Mouse (Mus musculus) liver, embryonic 16.5 days (tissue): ENCODE results near the gene Tnfsf9. TPM values are rescaled to one million over a fixed set of nuclear protein-coding genes. Genes with fewer than 3 reads are reported as not detected.

Experiments used
- ATAC-seq: fragments of 200-750 bp; cut with Nextera tagmentation; 2 replicates; pipeline ENCODE4 v1.8.0; 2017; ENCODE audit warnings: low read depth, mild to moderate bottlenecking, moderate number of reproducible peaks, moderate library complexity
- H3K27ac ChIP-seq: fragments of 300-500 bp; sonication (generic); 2 replicates; pipeline ENCODE4 v1.5.1; 2014; ENCODE audit warnings: mild to moderate bottlenecking, low read length
- H3K27me3 ChIP-seq: fragments of 300-500 bp; sonication (generic); 2 replicates; pipeline ENCODE4 v1.6.1; 2014; ENCODE audit warnings: low read depth, low read length, mixed read lengths; ENCODE audit not compliant: control insufficient read depth, insufficient read depth
- H3K36me3 ChIP-seq: fragments of 300-500 bp; sonication (generic); 2 replicates; pipeline ENCODE4 v1.6.1; 2014; ENCODE audit warnings: mild to moderate bottlenecking; ENCODE audit not compliant: control insufficient read depth, insufficient read depth
- H3K4me1 ChIP-seq: fragments of 300-500 bp; sonication (generic); 2 replicates; pipeline ENCODE4 v1.6.1; 2014; ENCODE audit warnings: low read depth, low read length, mixed read lengths; ENCODE audit not compliant: control insufficient read depth
- H3K4me2 ChIP-seq: fragments of 300-500 bp; sonication (generic); 2 replicates; pipeline ENCODE4 v1.6.1; 2014; ENCODE audit warnings: low read depth, low read length, mixed read lengths
- H3K4me3 ChIP-seq: fragments of 300-500 bp; sonication (generic); 2 replicates; pipeline ENCODE4 v1.5.1; 2014; ENCODE audit warnings: low read depth, mild to moderate bottlenecking, low read length
- H3K9ac ChIP-seq: fragments of 300-500 bp; sonication (generic); 2 replicates; pipeline ENCODE4 v1.6.1; 2014; ENCODE audit warnings: low read depth, low read length
- H3K9me3 ChIP-seq: fragments of 300-500 bp; sonication (generic); replicated peaks from 2 replicates; pipeline ENCODE4 v1.6.1; 2016; ENCODE audit warnings: low read length; ENCODE audit not compliant: control insufficient read depth
- WGBS: fragments of 180-500 bp; shearing (Covaris S2); extraction: QIAGEN DNeasy Blood & Tissue Kit; methylation state at CpG from one replicate; pipeline ENCODE4 v1.1.7; 2014; ENCODE audit not compliant: insufficient replicate concordance; 5-methylcytosine and 5-hydroxymethylcytosine counted together
- polyA plus RNA-seq: library from polyadenylated mRNA; unstranded; fragments of >200 nt; fragmentation: Nextera tagmentation; extraction: Ambion mirVana; gene quantifications from 2 replicates; pipeline ENCODE4 v1.2.1, GENCODE M21; 2015

Gene Tnfsf9
- 0.48 and 0.67 TPM in 2 replicates for polyA plus RNA-seq

GRCm38 (mm10) chr17:57105181-57106034 lies at the start of gene Tnfsf9:
Gene Tnfsf9, plus strand, starts transcription at chr17:57105325.
- Histone ChIP-seq H3K9ac (peak within 1 kb of the TSS; percentile 31; the same call in 1 of the 2 replicates), H3K9me3 (no peaks in the 10 kb centered on the region), H3K4me3 (peak within 1 kb of the TSS; percentile 55), H3K27me3 (peaks cover 20% of the 10 kb centered on the region), H3K4me1 (no peaks in the 10 kb centered on the region; the same call in none of the 2 replicates), H3K4me2 (peak within 1 kb of the TSS; percentile 66), H3K27ac (no peak within 1 kb of the TSS), H3K36me3 (no peaks in the 10 kb centered on the region)
- under 1% methylated on average over 52 of the region's 61 CpGs for WGBS
- ATAC-seq = peak; percentile 54

DNA sequence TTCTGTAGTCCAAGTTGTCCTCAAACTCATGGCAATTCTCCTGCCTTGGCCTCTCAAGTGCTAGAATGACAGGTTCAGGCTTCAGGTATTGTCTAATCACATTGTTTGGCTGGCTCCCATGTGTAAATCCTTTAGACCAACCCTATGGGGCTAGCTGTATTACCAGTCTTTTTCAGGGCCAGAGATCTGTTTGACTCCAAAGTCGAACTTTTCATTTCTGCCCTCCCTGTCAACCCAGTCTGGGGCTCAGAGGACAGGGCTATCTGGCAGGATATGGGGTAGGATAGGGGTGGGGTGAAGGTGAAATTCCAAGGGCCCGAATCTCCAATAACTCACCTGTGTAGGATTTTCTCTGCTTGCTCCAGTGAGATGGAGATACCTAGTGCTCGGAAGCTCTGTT lies 48.9 kb upstream of the Tnfsf9 start:
- Histone ChIP-seq H3K27ac (peak overlapping the region; percentile 21; the same call in 1 of the 2 replicates), H3K4me1 (peaks cover 12% of the 10 kb centered on the region), H3K4me2 (no peak overlapping the region), H3K9ac (no peak overlapping the region), H3K36me3 (peaks cover 8% of the 10 kb centered on the region), H3K9me3 (no peaks in the 10 kb centered on the region), H3K4me3 (no peak overlapping the region), H3K27me3 (peaks cover 21% of the 10 kb centered on the region)
- WGBS = 48% methylated on average over 3 of the region's 3 CpGs
- peak; percentile 34 for ATAC-seq

DNA sequence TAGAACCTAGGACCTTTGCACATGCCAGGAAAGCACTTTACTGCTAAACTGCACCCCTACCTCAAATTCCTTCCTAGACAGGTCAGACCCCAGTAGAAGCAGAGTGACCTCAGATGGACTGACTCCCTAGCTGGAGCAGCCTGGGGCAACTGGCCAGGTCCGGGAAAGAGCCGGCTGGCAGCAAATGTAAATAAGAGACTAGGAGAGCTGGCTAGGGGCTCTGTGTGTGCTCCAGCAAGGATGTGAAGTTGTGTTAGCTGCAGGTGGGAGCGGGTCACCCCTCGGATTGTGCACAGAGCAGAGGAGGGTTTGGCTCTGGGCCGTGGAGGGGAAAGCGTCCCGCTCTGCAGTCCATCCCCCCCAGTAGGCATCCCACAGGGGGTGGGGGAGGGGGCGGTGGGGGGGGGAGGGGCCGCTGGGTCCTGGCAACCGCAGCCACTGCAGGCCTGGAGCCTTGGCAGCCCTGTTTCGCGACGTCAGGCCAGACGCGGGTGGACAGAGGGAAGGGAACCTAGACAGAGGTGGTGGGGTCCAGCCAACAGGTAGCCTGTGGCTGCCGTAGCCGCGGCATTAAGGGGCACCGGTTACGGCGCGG lies 46.1 kb upstream of the Tnfsf9 start, which contains the start of gene Crb3:
Crb3 (plus strand) TSS at position 215 of the 595 bp plus-strand sequence.
- H3K9me3 ChIP-seq = no peaks in the 10 kb centered on the region
- peak within 1 kb of the TSS; percentile 65 for H3K4me3 ChIP-seq
- peaks cover 45% of the 10 kb centered on the region for H3K27me3 ChIP-seq
- no peak for ATAC-seq
- peaks cover 19% of the 10 kb centered on the region for H3K4me1 ChIP-seq
- H3K27ac ChIP-seq = peak within 1 kb of the TSS; percentile 75
- 4% methylated on average over 21 of the region's 22 CpGs for WGBS
- H3K9ac ChIP-seq = peak within 1 kb of the TSS; percentile 63
- H3K36me3 ChIP-seq = no peaks in the 10 kb centered on the region
- H3K4me2 ChIP-seq = peak within 1 kb of the TSS; percentile 90

DNA sequence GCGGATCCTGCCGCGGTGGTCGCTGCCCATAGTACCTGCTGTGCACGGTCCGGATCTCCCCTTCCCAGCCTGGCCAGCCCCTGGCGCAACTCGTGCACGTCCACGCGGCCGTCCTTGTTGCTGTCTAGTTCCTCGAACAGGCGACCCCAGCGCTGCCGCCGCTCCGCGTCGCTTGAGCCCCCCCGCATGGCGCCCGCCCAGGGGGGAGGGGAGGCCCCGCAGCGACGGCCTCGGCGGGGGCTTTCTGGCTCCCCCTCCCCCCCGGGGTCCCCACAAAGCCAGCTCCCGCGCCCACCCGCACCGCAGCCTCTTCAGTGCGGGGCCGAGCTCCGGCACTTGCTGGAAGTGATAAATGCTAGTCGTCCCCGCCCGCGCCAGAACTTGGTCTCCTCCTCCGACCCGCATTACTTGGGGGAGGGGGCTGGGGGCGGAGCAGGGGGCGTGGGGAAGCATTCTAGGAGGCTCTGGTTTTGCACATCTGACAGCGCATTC lies 45.6 kb upstream of the Tnfsf9 start, which contains the start of gene Slc25a23:
Slc25a23 (minus strand) TSS at position 378 of the 492 bp plus-strand sequence.
- WGBS = under 1% methylated on average over 39 of the region's 45 CpGs
- peak; percentile 33 for ATAC-seq
- H3K9me3 ChIP-seq = no peaks in the 10 kb centered on the region

DNA sequence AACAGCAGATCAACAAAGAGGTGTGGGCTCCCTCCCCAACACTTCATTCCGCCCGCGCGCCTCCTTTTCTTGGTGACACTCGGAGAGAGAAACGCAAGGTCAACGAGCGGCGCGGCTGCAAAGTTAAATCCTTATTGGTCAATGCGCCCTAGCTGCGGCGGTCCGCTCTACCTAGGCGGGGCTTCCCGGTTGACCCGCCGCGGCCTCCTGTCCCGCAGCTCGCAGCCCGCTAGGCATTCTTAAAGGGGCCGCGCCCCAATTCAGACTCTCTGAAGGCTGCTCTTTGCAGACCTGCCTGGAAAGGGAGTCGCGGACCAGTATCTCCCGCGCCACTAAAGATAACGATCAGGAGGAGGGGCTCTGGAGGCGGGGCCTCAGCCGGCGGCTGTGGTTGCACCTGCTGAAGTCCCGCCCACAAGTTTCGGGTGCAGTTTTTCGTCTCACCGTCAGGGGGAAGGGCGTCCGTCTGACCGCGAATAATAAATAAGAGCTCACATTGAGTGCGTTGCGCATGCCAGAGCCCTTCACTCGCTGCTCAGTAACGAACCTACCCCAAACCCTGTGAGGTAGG lies 44.8 kb upstream of the Tnfsf9 start:
- peak; percentile 81 for ATAC-seq
- H3K27me3 ChIP-seq = peaks cover 45% of the 10 kb centered on the region
- peak overlapping the region; percentile 63 for H3K9ac ChIP-seq
- peak overlapping the region; percentile 65 for H3K4me3 ChIP-seq
- H3K4me2 ChIP-seq = peak overlapping the region; percentile 90
- H3K4me1 ChIP-seq = peaks cover 19% of the 10 kb centered on the region
- WGBS = under 1% methylated on average over 44 of the region's 44 CpGs
- H3K27ac ChIP-seq = peak overlapping the region; percentile 75
- no peaks in the 10 kb centered on the region for H3K9me3 ChIP-seq
- H3K36me3 ChIP-seq = no peaks in the 10 kb centered on the region

More for the DNA sequence above, 45.6 kb upstream of the Tnfsf9 start, which contains the start of gene Slc25a23:
- Histone ChIP-seq H3K27ac (peak within 1 kb of the TSS; percentile 75), H3K36me3 (no peaks in the 10 kb centered on the region), H3K4me2 (peak within 1 kb of the TSS; percentile 90), H3K4me3 (peak within 1 kb of the TSS; percentile 65), H3K27me3 (peaks cover 45% of the 10 kb centered on the region), H3K4me1 (peaks cover 19% of the 10 kb centered on the region), H3K9ac (peak within 1 kb of the TSS; percentile 63)

GRCm38 (mm10) chr17:57061069-57061468 lies 44.1 kb upstream of the Tnfsf9 start:
- Histone ChIP-seq H3K27ac (no peak overlapping the region), H3K4me3 (no peak overlapping the region), H3K27me3 (peaks cover 45% of the 10 kb centered on the region), H3K4me1 (peaks cover 19% of the 10 kb centered on the region), H3K36me3 (no peaks in the 10 kb centered on the region), H3K9me3 (no peaks in the 10 kb centered on the region), H3K4me2 (peak overlapping the region; percentile 90), H3K9ac (no peak overlapping the region)
- WGBS = 43% methylated on average over 10 of the region's 10 CpGs
- ATAC-seq = no peak

GRCm38 (mm10) chr17:57062011-57062521 lies 43.1 kb upstream of the Tnfsf9 start:
- ATAC-seq = peak; percentile 12
- Histone ChIP-seq H3K27me3 (peaks cover 45% of the 10 kb centered on the region), H3K9me3 (no peaks in the 10 kb centered on the region), H3K4me1 (peaks cover 24% of the 10 kb centered on the region), H3K27ac (peak overlapping the region; percentile 48; the same call in 1 of the 2 replicates), H3K4me3 (peak overlapping the region; percentile 57), H3K9ac (no peak overlapping the region; the same call in 1 of the 2 replicates), H3K4me2 (peak overlapping the region; percentile 51), H3K36me3 (no peaks in the 10 kb centered on the region)
- WGBS = 1% methylated on average over 39 of the region's 39 CpGs

DNA sequence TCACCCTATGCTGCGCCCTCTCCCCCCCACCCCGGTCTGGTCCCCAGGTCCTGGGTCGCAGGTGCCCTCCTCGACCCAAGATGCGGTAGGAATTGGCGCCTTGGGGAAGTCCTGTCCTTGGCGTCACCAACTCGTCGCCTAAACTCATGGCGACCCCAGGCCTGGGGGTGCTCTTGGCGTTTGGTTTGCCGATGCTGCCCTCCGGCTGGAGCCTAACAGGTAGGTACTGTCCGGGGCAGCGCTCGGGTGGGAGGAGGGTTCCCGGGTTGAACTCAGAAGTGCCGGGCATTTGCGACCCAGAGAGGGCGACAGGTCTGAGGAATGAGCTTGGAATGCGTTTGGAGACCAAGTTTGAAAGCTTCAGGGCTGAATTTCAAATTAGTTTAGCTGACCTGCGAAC lies 42.6 kb upstream of the Tnfsf9 start:
- no peak for ATAC-seq
- H3K4me3 ChIP-seq = peak overlapping the region; percentile 57
- peak overlapping the region; percentile 51 for H3K4me2 ChIP-seq
- no peaks in the 10 kb centered on the region for H3K36me3 ChIP-seq
- H3K9me3 ChIP-seq = no peaks in the 10 kb centered on the region
- H3K4me1 ChIP-seq = peaks cover 24% of the 10 kb centered on the region
- 2% methylated on average over 22 of the region's 22 CpGs for WGBS
- peak overlapping the region; percentile 48; the same call in 1 of the 2 replicates for H3K27ac ChIP-seq
- peaks cover 45% of the 10 kb centered on the region for H3K27me3 ChIP-seq
- peak overlapping the region; percentile 50 for H3K9ac ChIP-seq
